Mouse (Mus musculus): ENCODE results near the gene Stra6. TPM values are rescaled to one million over a fixed set of nuclear protein-coding genes. Genes with fewer than 3 reads are reported as not detected.

Gene Stra6
- total RNA-seq, 2 experiments from 2014 or later, result not detected

DNA sequence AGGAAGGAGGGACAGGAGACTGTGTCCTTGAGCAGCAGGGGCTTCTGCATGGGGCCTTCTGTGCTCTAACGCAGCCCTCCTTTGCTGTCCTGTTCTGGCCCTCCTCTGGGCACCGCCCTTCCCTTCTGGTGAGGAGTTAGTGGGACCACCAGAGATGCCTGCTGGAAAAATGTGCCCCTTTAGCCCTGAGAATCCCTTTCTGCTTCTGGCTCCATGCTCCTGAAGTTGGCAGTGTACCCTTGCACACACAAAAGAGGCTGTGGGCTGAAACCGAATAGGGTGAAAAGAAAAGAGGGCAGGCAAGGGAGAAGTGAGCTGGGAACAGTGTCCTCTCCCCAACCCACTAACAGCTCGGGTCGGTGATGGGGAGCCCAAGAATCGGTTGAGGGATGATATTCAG, 14.4 kb upstream of the Stra6 start:
- ATAC-seq (replicated peaks; ENCODE audit: poor library complexity), result no peak

DNA sequence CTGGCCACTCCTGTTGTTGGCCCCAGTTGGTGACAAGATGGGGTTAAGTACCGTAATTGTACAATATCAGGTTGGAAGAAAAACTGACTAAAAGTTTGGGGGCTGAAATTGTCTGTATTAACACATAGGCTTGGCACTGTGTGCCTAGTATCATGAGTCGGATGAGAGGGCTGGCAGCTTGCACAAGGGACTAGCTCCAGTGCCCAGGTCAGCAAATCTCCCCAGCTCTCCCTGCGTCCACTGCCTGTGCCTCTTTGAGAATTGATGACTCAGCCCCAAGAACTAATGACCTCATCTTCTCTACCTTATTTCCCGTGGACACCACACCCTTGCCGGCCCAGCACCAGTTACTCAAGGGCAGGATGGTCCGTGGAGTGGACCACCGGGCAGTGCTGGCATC, 13.7 kb upstream of the Stra6 start:
- no peak for ATAC-seq (replicated peaks; ENCODE audit: poor library complexity)

DNA sequence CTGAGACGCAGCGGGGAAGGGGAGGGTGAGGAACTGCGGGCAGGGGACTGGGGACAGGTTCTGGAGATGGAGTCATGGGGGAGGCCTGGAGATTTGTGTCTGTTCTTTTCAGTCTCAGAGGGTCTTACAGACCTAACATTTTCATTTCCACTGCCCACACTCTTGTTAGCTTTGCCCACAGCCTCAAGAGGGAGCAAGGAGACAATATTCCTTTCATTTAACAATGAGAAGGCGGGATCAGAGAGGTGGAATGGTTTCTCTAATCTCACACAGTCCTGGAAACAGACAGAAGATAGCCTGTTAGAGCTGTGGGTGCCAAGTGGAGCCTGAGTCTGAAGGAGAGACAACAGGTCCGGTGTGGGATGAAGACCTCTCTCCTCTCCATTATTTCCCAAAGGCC, 11.7 kb upstream of the Stra6 start:
- no peak for ATAC-seq (replicated peaks; ENCODE audit: poor library complexity)

- ATAC-seq (replicated peaks; ENCODE audit: poor library complexity), result peak; percentile 78
Observed at GRCm38 (mm10) chr9:58053102-58053501, 10.5 kb upstream of the Stra6 start.

- ATAC-seq (replicated peaks; ENCODE audit: poor library complexity), result no peak
Observed at GRCm38 (mm10) chr9:58053544-58053943, 10.0 kb upstream of the Stra6 start.

GRCm38 (mm10) chr9:58054032-58054431, 9.6 kb upstream of the Stra6 start:
- no peak for ATAC-seq (replicated peaks; ENCODE audit: poor library complexity)

DNA sequence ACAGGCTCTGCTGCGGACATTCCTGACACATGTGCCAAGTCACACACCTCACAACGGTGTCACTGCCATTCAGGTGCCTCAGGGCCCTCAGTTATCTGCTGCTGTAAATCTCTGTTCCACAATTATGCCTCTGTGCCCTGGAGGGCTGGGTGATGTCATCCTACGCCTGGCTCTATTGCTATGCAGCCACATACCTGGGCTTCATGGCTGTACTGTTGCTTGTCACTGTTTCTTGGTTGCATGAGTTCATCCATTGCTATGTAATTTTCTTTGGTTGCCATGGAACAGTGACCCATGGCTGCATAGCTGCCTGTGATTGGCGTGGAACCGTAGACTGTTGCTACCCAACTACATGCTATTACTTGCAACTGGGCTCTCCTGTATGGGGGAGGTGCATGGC, 7.9 kb upstream of the Stra6 start:
- no peak for ATAC-seq (replicated peaks; ENCODE audit: poor library complexity)

GRCm38 (mm10) chr9:58059920-58060319, 3.7 kb upstream of the Stra6 start:
- no peak for ATAC-seq (replicated peaks; ENCODE audit: poor library complexity)

- peak; percentile 60 for ATAC-seq (replicated peaks; ENCODE audit: poor library complexity)
Observed at GRCm38 (mm10) chr9:58060677-58061667, 2.6 kb upstream of the Stra6 start.

- ATAC-seq (replicated peaks; ENCODE audit: poor library complexity), result no peak
Observed at GRCm38 (mm10) chr9:58065532-58065931, 1.9 kb downstream of the Stra6 start.

- ATAC-seq (replicated peaks; ENCODE audit: poor library complexity), result no peak
Observed at GRCm38 (mm10) chr9:58065977-58066730, 2.6 kb downstream of the Stra6 start.

GRCm38 (mm10) chr9:58066731-58067095, 3.1 kb downstream of the Stra6 start:
- ATAC-seq (replicated peaks; ENCODE audit: poor library complexity), result no peak

DNA sequence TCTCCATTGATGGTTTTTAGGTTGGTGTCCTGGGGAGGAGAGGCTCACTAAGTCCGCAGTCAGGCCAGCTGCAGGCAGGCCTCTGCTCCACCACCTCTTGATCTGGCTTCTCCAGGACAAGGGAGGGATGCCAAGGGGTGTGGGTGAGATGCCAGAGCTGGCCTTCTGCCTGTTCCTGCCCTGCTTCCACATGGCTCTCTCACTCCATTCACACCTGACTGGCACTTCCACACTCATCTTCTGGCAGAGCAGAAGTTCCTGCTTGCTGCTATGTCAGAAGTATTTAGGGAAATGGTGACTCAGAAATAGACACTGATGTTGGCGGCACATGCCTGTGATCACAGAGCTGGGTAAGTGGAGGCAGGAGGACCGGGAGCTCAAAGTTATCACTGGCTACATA, 4.0 kb downstream of the Stra6 start:
- no peak for ATAC-seq (replicated peaks; ENCODE audit: poor library complexity)

DNA sequence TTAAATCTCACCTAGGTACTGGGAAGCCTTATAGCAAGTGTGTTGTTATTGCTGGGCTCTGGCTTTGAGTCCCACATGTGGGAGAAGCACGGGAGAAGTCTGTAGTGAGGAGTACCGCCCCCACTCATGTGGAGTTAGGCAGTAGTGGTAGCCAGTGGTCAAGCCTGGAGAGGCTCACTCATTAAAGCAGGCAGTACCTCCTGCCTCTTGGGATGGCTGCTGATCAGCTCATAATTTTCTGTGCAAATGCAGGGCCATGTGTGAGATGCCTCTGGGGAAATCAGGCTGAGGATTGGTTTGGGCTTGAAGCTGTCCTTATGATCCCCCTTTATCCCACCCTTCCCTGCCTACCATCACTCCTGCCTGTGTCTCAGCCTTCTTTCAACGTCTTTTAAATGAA, 11.0 kb downstream of the Stra6 start:
- no peak for ATAC-seq (replicated peaks; ENCODE audit: poor library complexity)

- no peak for ATAC-seq (replicated peaks; ENCODE audit: poor library complexity)
Observed at GRCm38 (mm10) chr9:58084586-58084985, 21.0 kb downstream of the Stra6 start.

- ATAC-seq (replicated peaks; ENCODE audit: poor library complexity), result peak; percentile 54
Observed at GRCm38 (mm10) chr9:58085074-58085473, 21.5 kb downstream of the Stra6 start.

DNA sequence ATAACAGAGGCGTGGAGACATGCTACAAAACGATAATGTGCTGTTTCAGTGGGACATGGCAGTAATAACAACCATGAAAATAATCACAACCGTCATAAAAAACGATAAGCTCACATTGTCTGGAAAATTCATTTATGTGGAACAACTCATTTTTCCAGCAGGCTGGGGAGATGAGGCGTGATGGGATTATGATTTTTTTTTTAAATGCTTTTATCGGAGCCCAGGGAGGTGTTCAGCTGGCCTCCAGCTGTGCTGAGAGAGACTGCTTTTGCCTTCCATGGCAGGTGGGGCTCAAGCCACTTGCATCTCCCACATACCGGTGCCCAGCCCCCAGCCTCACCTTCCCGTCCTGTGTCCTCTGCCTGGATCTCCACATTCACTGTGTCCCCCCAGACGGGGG, 22.6 kb downstream of the Stra6 start:
- ATAC-seq (replicated peaks; ENCODE audit: poor library complexity), result no peak

- no peak for ATAC-seq (replicated peaks; ENCODE audit: poor library complexity)
Observed at GRCm38 (mm10) chr9:58086861-58087260, 23.3 kb downstream of the Stra6 start.

- ATAC-seq (replicated peaks; ENCODE audit: poor library complexity), result no peak
Observed at GRCm38 (mm10) chr9:58087277-58087998, 23.9 kb downstream of the Stra6 start.

DNA sequence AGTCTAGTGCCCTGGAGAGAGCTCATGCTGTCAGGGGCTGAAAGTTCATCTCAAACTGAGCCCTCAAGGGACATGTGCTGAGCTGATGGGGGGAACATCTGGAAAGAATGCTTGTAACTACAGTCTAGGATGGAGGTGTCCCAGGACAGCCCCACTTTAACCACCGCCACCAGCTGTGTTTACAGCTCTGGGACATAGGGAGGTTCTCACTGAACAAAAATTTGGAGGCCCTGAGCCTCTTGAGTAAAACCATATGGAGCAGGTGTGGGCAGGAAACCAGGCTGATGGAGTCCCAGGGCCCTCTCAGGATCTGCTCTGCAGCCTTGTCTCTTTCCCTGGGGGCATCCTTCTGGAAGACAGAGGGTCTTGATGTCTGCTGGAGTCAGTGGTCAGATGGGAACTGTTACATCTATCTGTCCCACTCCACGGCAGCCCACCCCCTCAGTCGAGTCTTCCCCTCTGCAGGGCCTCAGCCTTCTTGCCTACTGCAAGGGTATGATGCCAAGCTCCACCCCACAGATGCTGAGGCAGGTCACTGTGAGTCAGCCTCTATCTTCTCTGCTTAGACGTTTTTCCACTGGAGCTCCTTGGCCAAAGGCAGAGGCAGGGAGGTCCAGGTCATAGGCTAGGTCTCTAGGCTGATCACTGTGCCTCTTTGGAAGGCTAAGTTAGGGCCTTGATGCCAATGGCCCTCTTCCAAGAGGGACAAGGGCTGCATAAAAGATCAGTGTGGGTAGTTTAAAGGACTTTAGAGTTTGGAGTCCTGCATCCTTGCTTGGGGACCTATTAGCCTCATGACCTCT, 28.2 kb downstream of the Stra6 start:
- no peak for ATAC-seq (replicated peaks; ENCODE audit: poor library complexity)

Measured in megakaryocyte progenitor cell, adult 5-6 weeks (primary cell).